Mouse (Mus musculus) neural tube, embryonic 15.5 days (tissue): ENCODE results near the gene Kcnmb3. TPM values are rescaled to one million over a fixed set of nuclear protein-coding genes. Genes with fewer than 3 reads are reported as not detected.
A peak's percentile ranks its signal among the peaks of the same experiment; 100 is the strongest.

Experiments used
- ATAC-seq: fragments of 200-750 bp; cut with Nextera tagmentation; 2 replicates; pipeline ENCODE4 v1.8.0; 2017; ENCODE audit warnings: mild to moderate bottlenecking, moderate TSS enrichment, moderate library complexity; ENCODE audit not compliant: low FRiP score
- H3K27ac ChIP-seq: fragments of 300-500 bp; sonication (generic); replicated peaks from 2 replicates; pipeline ENCODE4 v1.5.1; 2015; ENCODE audit warnings: mild to moderate bottlenecking, inconsistent platforms
- H3K27me3 ChIP-seq: fragments of 300-500 bp; sonication (generic); replicated peaks from 2 replicates; pipeline ENCODE4 v1.6.1; 2015; ENCODE audit warnings: inconsistent platforms
- H3K36me3 ChIP-seq: fragments of 300-500 bp; sonication (generic); 2 replicates; pipeline ENCODE4 v1.6.1; 2015; ENCODE audit warnings: inconsistent platforms
- H3K4me1 ChIP-seq: fragments of 300-500 bp; sonication (generic); 2 replicates; pipeline ENCODE4 v1.6.1; 2015; ENCODE audit warnings: inconsistent platforms
- H3K4me2 ChIP-seq: fragments of 300-500 bp; sonication (generic); 2 replicates; pipeline ENCODE4 v1.6.1; 2015; ENCODE audit warnings: inconsistent platforms, mild to moderate bottlenecking, moderate library complexity
- H3K4me3 ChIP-seq: fragments of 300-500 bp; sonication (generic); replicated peaks from 2 replicates; pipeline ENCODE4 v1.5.1; 2015; ENCODE audit warnings: mild to moderate bottlenecking, inconsistent platforms
- H3K9ac ChIP-seq: fragments of 300-500 bp; sonication (generic); replicated peaks from 2 replicates; pipeline ENCODE4 v1.6.1; 2015; ENCODE audit warnings: mild to moderate bottlenecking, inconsistent platforms
- H3K9me3 ChIP-seq: fragments of 300-500 bp; sonication (generic); replicated peaks from 2 replicates; pipeline ENCODE4 v1.6.1; 2016; ENCODE audit warnings: inconsistent platforms
- WGBS: fragments of 180-500 bp; shearing (Covaris S2); methylation state at CpG from one replicate; pipeline ENCODE4 v1.1.7; 2015; ENCODE audit warnings: mixed read lengths; 5-methylcytosine and 5-hydroxymethylcytosine counted together
- polyA plus RNA-seq: library from polyadenylated mRNA; unstranded; fragments of >200 nt; fragmentation: Nextera tagmentation; extraction: Ambion mirVana; gene quantifications from 2 replicates; pipeline ENCODE4 v1.2.1, GENCODE M21; 2015

Kcnmb3 gene
- polyA plus RNA-seq, 1 experiment from 2014 or later: not detected

- Histone ChIP-seq H3K4me1 (peaks cover 40% of the 10 kb centered on the region), H3K27me3 (no peaks in the 10 kb centered on the region), H3K36me3 (no peaks in the 10 kb centered on the region), H3K9me3 (no peaks in the 10 kb centered on the region), H3K27ac (peak within 1 kb of the TSS; percentile 84), H3K9ac (peak within 1 kb of the TSS; percentile 95), H3K4me2 (peak within 1 kb of the TSS; percentile 68), H3K4me3 (peak within 1 kb of the TSS; percentile 94)
- 8% methylated on average over 24 of the region's 24 CpGs for WGBS
- peak; percentile 35 for ATAC-seq
Observed at GRCm38 (mm10) chr3:32509496-32510374, 17.7 kb upstream of the Kcnmb3 start, which contains the start of gene Zfp639. Gene Zfp639, plus strand, starts transcription at chr3:32510259.

- 0 out of 2 replicates have a peak overlapping the region, but pooled peaks have one; percentile 30 for H3K27ac ChIP-seq
- no peaks in the 10 kb centered on the region for H3K36me3 ChIP-seq
- peak overlapping the region; percentile 20 for H3K4me3 ChIP-seq
- ATAC-seq: peak; percentile 36
- H3K4me2 ChIP-seq: peak overlapping the region; percentile 68
- no peaks in the 10 kb centered on the region for H3K9me3 ChIP-seq
- 2% methylated on average over 17 of the region's 17 CpGs for WGBS
- H3K9ac ChIP-seq: no peak overlapping the region
- no peaks in the 10 kb centered on the region for H3K27me3 ChIP-seq
- peaks cover 39% of the 10 kb centered on the region for H3K4me1 ChIP-seq
Observed at GRCm38 (mm10) chr3:32508666-32509324, 16.8 kb upstream of the Kcnmb3 start.

GRCm38 (mm10) chr3:32506366-32507225, 14.6 kb upstream of the Kcnmb3 start:
- Histone ChIP-seq H3K9me3 (no peaks in the 10 kb centered on the region), H3K4me3 (no peak overlapping the region), H3K4me1 (peaks cover 22% of the 10 kb centered on the region), H3K36me3 (no peaks in the 10 kb centered on the region), H3K4me2 (no peak overlapping the region), H3K27ac (no peak overlapping the region), H3K9ac (no peak overlapping the region), H3K27me3 (no peaks in the 10 kb centered on the region)
- no peak for ATAC-seq
- WGBS: 65% methylated on average over 11 of the region's 11 CpGs

- Histone ChIP-seq H3K9me3 (no peaks in the 10 kb centered on the region), H3K4me3 (no peak overlapping the region), H3K4me1 (peaks cover 18% of the 10 kb centered on the region), H3K27me3 (no peaks in the 10 kb centered on the region), H3K4me2 (no peak overlapping the region), H3K27ac (no peak overlapping the region), H3K9ac (no peak overlapping the region), H3K36me3 (no peaks in the 10 kb centered on the region)
- 79% methylated on average over 3 of the region's 3 CpGs for WGBS
- ATAC-seq: no peak
Observed at GRCm38 (mm10) chr3:32505841-32506240, 13.8 kb upstream of the Kcnmb3 start.

GRCm38 (mm10) chr3:32500346-32500745, 8.3 kb upstream of the Kcnmb3 start:
- Histone ChIP-seq H3K4me2 (no peak overlapping the region), H3K36me3 (no peaks in the 10 kb centered on the region), H3K9ac (no peak overlapping the region), H3K27me3 (no peaks in the 10 kb centered on the region), H3K27ac (no peak overlapping the region), H3K9me3 (no peaks in the 10 kb centered on the region), H3K4me3 (no peak overlapping the region), H3K4me1 (no peaks in the 10 kb centered on the region)
- WGBS: 92% methylated on average over 2 of the region's 2 CpGs
- ATAC-seq: no peak

GRCm38 (mm10) chr3:32496711-32497070, 4.7 kb upstream of the Kcnmb3 start:
- WGBS: 100% methylated on average over 1 of the region's 1 CpGs
- no peak overlapping the region for H3K27ac ChIP-seq
- no peak overlapping the region for H3K4me3 ChIP-seq
- no peaks in the 10 kb centered on the region for H3K27me3 ChIP-seq
- no peaks in the 10 kb centered on the region for H3K4me1 ChIP-seq
- H3K4me2 ChIP-seq: no peak overlapping the region
- no peak for ATAC-seq
- H3K36me3 ChIP-seq: no peaks in the 10 kb centered on the region
- H3K9me3 ChIP-seq: no peaks in the 10 kb centered on the region
- H3K9ac ChIP-seq: no peak overlapping the region

GRCm38 (mm10) chr3:32495856-32496710, 4.1 kb upstream of the Kcnmb3 start:
- Histone ChIP-seq H3K4me1 (no peaks in the 10 kb centered on the region), H3K36me3 (no peaks in the 10 kb centered on the region), H3K27ac (no peak overlapping the region), H3K27me3 (no peaks in the 10 kb centered on the region), H3K4me3 (no peak overlapping the region), H3K9ac (no peak overlapping the region), H3K4me2 (no peak overlapping the region), H3K9me3 (no peaks in the 10 kb centered on the region)
- 65% methylated on average over 8 of the region's 8 CpGs for WGBS
- no peak for ATAC-seq

- Histone ChIP-seq H3K4me1 (no peaks in the 10 kb centered on the region), H3K36me3 (no peaks in the 10 kb centered on the region), H3K27ac (no peak overlapping the region), H3K4me2 (no peak overlapping the region), H3K9me3 (no peaks in the 10 kb centered on the region), H3K9ac (no peak overlapping the region), H3K27me3 (no peaks in the 10 kb centered on the region), H3K4me3 (no peak overlapping the region)
- WGBS: 45% methylated on average over 8 of the region's 8 CpGs
- ATAC-seq: no peak
Observed at GRCm38 (mm10) chr3:32495088-32495770, 3.2 kb upstream of the Kcnmb3 start.

- Histone ChIP-seq H3K4me1 (no peaks in the 10 kb centered on the region), H3K36me3 (no peaks in the 10 kb centered on the region), H3K4me2 (no peak overlapping the region), H3K9ac (no peak overlapping the region), H3K4me3 (no peak overlapping the region), H3K27ac (no peak overlapping the region), H3K9me3 (no peaks in the 10 kb centered on the region), H3K27me3 (no peaks in the 10 kb centered on the region)
- WGBS: 92% methylated on average over 8 of the region's 8 CpGs
- ATAC-seq: no peak
Observed at GRCm38 (mm10) chr3:32494387-32495087, 2.5 kb upstream of the Kcnmb3 start.

- no peaks in the 10 kb centered on the region for H3K27me3 ChIP-seq
- ATAC-seq: no peak
- no peak overlapping the region for H3K4me2 ChIP-seq
- H3K9ac ChIP-seq: no peak overlapping the region
- no peak overlapping the region for H3K4me3 ChIP-seq
- H3K9me3 ChIP-seq: no peaks in the 10 kb centered on the region
- H3K4me1 ChIP-seq: no peaks in the 10 kb centered on the region
- H3K27ac ChIP-seq: no peak overlapping the region
- no peaks in the 10 kb centered on the region for H3K36me3 ChIP-seq
Observed at GRCm38 (mm10) chr3:32490928-32491315, 1.1 kb downstream of the Kcnmb3 start.
